Mouse (Mus musculus): Measurements from ENCODE around the gene Defa35. TPM values are rescaled to one million over a fixed set of nuclear protein-coding genes. Genes with fewer than 3 reads are reported as not detected.
"Not testable (repeated sequence)": the region's sequence is repeated elsewhere in the genome, so short reads cannot be mapped to it uniquely, and the experiment has no call there.

Defa35 gene
- not detected for total RNA-seq (2021)

DNA sequence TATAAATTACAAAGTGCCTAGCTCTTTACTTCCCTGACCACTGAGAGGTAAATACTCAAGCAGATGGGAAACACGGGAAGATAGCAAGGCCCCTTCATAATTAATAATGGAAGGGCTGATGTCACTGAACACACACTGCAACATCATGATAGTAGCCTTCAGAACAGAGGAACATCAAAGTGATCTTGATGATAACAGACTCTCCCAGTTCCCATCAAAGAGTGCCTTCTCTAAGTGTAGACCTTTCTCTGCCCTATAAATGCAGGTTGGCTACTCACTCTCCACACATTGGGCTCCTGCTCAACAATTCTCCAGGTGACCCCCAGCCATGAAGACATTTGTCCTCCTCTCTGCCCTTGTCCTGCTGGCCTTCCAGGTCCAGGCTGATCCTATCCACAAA, at the start of gene Defa35:
Gene Defa35, plus strand, starts transcription at position 301 of the 400 bp plus-strand sequence.
- DNase-seq (ENCODE audit: extremely low spot score in 1 of 2, low spot score in 2 of 2); intact Hi-C loops (cut with DNase I): not testable (repeated sequence)

DNA sequence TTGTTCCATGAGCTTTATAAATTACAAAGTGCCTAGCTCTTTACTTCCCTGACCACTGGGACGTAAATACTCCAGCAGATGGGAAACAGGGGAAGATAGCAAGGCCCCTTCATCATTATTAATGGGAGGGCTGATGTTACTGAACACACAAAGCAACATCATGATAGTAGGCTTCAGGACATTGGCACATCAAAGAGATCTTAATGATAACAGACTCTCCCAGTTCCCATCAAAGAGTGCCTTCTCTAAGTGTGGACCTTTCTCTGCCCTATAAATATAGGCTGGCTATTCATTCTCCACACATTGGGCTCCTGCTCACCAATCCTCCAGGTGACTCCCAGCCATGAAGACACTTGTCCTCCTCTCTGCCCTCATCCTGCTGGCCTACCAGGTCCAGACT, 39.6 kb upstream of the Defa35 start, which contains the start of gene Defa21:
Gene Defa21, plus strand, starts transcription at position 301 of the 400 bp plus-strand sequence.
- DNase-seq (ENCODE audit: extremely low spot score in 1 of 2, low spot score in 2 of 2); intact Hi-C loops (cut with DNase I): not testable (repeated sequence)

DNA sequence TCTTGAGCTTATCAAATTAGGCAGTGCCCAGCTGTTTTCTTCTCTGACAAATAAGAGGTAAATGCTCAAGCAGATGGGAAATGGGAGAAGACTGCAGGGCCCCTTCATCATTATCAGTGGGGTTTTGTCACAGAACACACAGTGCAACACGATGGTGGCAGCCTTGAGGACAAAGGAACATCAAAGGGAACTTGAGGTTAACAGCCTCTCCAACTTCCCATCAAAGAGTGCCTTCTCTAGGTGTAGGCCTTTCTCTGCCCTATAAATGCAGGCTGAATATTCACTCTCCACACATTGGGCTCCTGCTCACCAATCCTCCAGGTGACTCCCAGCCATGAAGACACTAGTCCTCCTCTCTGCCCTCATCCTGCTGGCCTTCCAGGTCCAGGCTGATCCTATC, 10.1 kb upstream of the Defa35 start, which contains the start of gene Defa23:
Gene Defa23, plus strand, starts transcription at position 301 of the 400 bp plus-strand sequence.
- intact Hi-C loops (cut with DNase I); DNase-seq (ENCODE audit: extremely low spot score in 1 of 2, low spot score in 2 of 2): not testable (repeated sequence)

DNA sequence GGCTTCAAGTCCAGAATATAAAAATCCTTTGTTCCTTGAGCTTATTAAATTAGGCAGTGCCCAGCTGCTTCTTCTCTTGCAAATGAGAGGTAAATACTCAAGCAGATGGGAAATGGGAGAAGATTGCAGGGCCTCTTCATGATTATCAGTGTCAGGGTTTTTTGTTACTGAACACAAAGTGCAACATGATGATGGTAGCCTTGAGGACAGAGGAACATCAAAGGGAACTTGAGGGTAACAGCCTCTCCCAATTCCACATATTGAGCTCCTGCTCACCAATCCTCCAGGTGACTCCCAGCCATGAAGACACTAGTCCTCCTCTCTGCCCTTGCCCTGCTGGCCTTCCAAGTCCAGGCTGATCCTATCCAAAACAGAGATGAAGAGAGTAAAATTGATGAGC, 19.3 kb downstream of the Defa35 start, which contains the start of gene Defa25:
Gene Defa25, plus strand, starts transcription at position 301 of the 400 bp plus-strand sequence.
- DNase-seq (ENCODE audit: extremely low spot score in 1 of 2, low spot score in 2 of 2); intact Hi-C loops (cut with DNase I): not testable (repeated sequence)

DNA sequence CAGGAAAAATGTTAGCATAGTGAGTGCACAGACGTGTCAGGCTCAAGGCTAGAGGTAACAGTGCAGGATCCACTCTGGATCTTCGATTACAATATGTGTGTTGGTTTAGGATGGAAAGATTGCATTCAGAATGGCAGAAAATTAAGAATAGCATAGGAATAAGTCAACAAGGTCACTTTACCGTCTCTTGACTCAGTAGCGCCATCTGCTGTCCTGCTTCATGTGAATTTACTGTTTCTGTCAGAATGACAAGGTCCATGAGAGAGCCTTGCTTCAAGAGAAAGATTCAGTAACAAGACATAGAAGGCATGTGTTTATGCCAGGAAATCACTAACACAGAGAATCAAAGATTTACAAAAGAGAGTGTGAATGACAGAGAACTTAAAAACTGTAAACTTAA, 28.3 kb downstream of the Defa35 start:
- intact Hi-C loops (cut with DNase I), result no loop called here

DNA sequence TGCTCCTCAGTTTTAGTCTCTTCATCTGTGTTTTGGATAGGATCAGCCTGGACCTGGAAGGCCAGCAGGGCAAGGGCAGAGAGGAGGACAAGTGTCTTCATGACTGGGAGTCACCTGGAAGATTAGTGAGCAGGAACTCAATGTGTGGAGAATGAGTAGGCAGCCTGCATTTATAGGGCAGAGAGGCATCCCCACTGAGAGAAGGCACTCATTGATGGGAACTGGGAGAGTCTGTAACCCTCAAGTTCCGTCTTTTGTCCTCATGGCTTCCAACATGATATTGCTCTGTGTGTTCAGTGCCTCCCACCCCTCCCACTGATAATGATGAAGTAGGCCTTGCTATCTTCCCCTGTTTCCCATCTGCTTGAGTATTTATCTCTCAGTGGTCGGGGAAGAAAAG, 31.1 kb downstream of the Defa35 start, which contains the start of gene Gm14851:
Gene Gm14851, minus strand, starts transcription at position 101 of the 400 bp plus-strand sequence.
- DNase-seq (ENCODE audit: extremely low spot score in 1 of 2, low spot score in 2 of 2); intact Hi-C loops (cut with DNase I): not testable (repeated sequence)

More for the DNA sequence above, 28.3 kb downstream of the Defa35 start:
- DNase-seq (ENCODE audit: extremely low spot score in 1 of 2, low spot score in 2 of 2), result no peak

Other genes with a start within 250 kb of the Defa35 start
- not detected for gene Defb33, start 172.4 kb upstream of the Defa35 start, total RNA-seq (2021)
- not detected for gene Gm15056, start 162.4 kb upstream of the Defa35 start, total RNA-seq (2021)
- not detected for gene Gm6040, start 143.0 kb upstream of the Defa35 start, total RNA-seq (2021)
- not detected for gene AY761185, start 120.3 kb upstream of the Defa35 start, total RNA-seq (2021)
- gene Defa21, start 39.5 kb upstream of the Defa35 start, total RNA-seq (2021), result not detected
- not detected for gene Defa23, start 10.0 kb upstream of the Defa35 start, total RNA-seq (2021)
- gene Defa25, start 19.4 kb downstream of the Defa35 start, total RNA-seq (2021), result not detected
- gene Gm14851, start 31.0 kb downstream of the Defa35 start, total RNA-seq (2021), result not detected
- not detected for gene Defa30, start 69.6 kb downstream of the Defa35 start, total RNA-seq (2021)
- gene Defa22, start 97.2 kb downstream of the Defa35 start, total RNA-seq (2021), result not detected
- gene Defa31, start 126.6 kb downstream of the Defa35 start, total RNA-seq (2021), result not detected
- not detected for gene Gm15293, start 136.5 kb downstream of the Defa35 start, total RNA-seq (2021)
- not detected for gene Gm15292, start 184.7 kb downstream of the Defa35 start, total RNA-seq (2021)